Mouse (Mus musculus) intestine, postnatal 0 days (tissue): ENCODE measurements around the gene Xab2. TPM values are rescaled to one million over a fixed set of nuclear protein-coding genes. Genes with fewer than 3 reads are reported as not detected.

Source experiments
- ATAC-seq: fragments of 200-750 bp; cut with Nextera tagmentation; 2 replicates; pipeline ENCODE4 v1.8.0; 2017; ENCODE audit warnings: mild to moderate bottlenecking, moderate TSS enrichment, moderate library complexity
- H3K27ac ChIP-seq: fragments of 300-500 bp; sonication (generic); 2 replicates; pipeline ENCODE4 v1.5.1; 2014; ENCODE audit warnings: mild to moderate bottlenecking, low read depth, low read length, moderate library complexity
- H3K27me3 ChIP-seq: fragments of 300-500 bp; sonication (generic); replicated peaks from 2 replicates; pipeline ENCODE4 v1.6.1; 2014; ENCODE audit warnings: low read length, mixed read lengths; ENCODE audit not compliant: control insufficient read depth, insufficient read depth
- H3K36me3 ChIP-seq: fragments of 300-500 bp; sonication (generic); 2 replicates; pipeline ENCODE4 v1.6.1; 2014; ENCODE audit warnings: mild to moderate bottlenecking, moderate library complexity; ENCODE audit not compliant: control insufficient read depth, insufficient read depth
- H3K4me1 ChIP-seq: fragments of 300-500 bp; sonication (generic); replicated peaks from 2 replicates; pipeline ENCODE4 v1.6.1; 2014; ENCODE audit warnings: antibody characterized with exemption, low read length, mixed read lengths; ENCODE audit not compliant: control insufficient read depth, insufficient read depth
- H3K4me2 ChIP-seq: fragments of 300-500 bp; sonication (generic); replicated peaks from 2 replicates; pipeline ENCODE4 v1.6.1; 2014; ENCODE audit warnings: low read depth, mild to moderate bottlenecking, moderate library complexity
- H3K4me3 ChIP-seq: fragments of 300-500 bp; sonication (generic); 2 replicates; pipeline ENCODE4 v1.5.1; 2014; ENCODE audit warnings: low read depth, low read length
- H3K9ac ChIP-seq: fragments of 300-500 bp; sonication (generic); 2 replicates; pipeline ENCODE4 v1.6.1; 2014; ENCODE audit warnings: mild to moderate bottlenecking, low read depth, low read length
- H3K9me3 ChIP-seq: fragments of 300-500 bp; sonication (generic); 2 replicates; pipeline ENCODE4 v1.6.1; 2016; ENCODE audit warnings: mixed run types; ENCODE audit not compliant: control insufficient read depth
- CTCF ChIP-seq: sonication (generic); IDR thresholded peaks from 2 replicates; pipeline ENCODE4 v1.5.1; 2016; ENCODE audit warnings: low read depth, mild to moderate bottlenecking, control low read depth, antibody characterized with exemption, moderate library complexity
- WGBS: fragments of 180-500 bp; shearing (Covaris S2); extraction: QIAGEN DNeasy Blood & Tissue Kit; methylation state at CpG from one replicate; pipeline ENCODE4 v1.1.7; 2014; 5-methylcytosine and 5-hydroxymethylcytosine counted together
- polyA plus RNA-seq: library from polyadenylated mRNA; unstranded; fragments of >200 nt; fragmentation: Nextera tagmentation; extraction: Ambion mirVana; gene quantifications from 2 replicates; pipeline ENCODE4 v1.2.1, GENCODE M21; 2015

Xab2 gene
- polyA plus RNA-seq, 1 experiment from 2014 or later: 16.8 TPM

GRCm38 (mm10) chr8:3625445-3625844 lies 4.3 kb upstream of the Xab2 start, which contains the start of gene Pcp2:
Gene Pcp2, minus strand, starts transcription at chr8:3625545.
- 64% methylated on average over 1 of the region's 1 CpGs for WGBS
- peaks cover 3% of the 10 kb centered on the region for H3K4me1 ChIP-seq

GRCm38 (mm10) chr8:3622119-3622518 lies 1.0 kb upstream of the Xab2 start:
- H3K4me2 ChIP-seq: peak overlapping the region; percentile 89
- ATAC-seq: no peak
- H3K4me3 ChIP-seq: peak overlapping the region; percentile 92
- WGBS: 60% methylated on average over 8 of the region's 8 CpGs
- H3K27me3 ChIP-seq: no peaks in the 10 kb centered on the region
- H3K4me1 ChIP-seq: peaks cover 6% of the 10 kb centered on the region
- no peaks in the 10 kb centered on the region for H3K9me3 ChIP-seq
- H3K36me3 ChIP-seq: peaks cover 17% of the 10 kb centered on the region
- H3K27ac ChIP-seq: no peak overlapping the region
- 0 out of 2 replicates have a peak overlapping the region, but pooled peaks have one; percentile 68 for H3K9ac ChIP-seq
- no peak for TF ChIP-seq CTCF

More at GRCm38 (mm10) chr8:3625445-3625844, 4.3 kb upstream of the Xab2 start, which contains the start of gene Pcp2:
- Histone ChIP-seq H3K9ac (no peak within 1 kb of the TSS), H3K27me3 (no peaks in the 10 kb centered on the region), H3K4me2 (no peak within 1 kb of the TSS), H3K27ac (no peak within 1 kb of the TSS), H3K4me3 (no peak within 1 kb of the TSS), H3K36me3 (no peaks in the 10 kb centered on the region; the same call in 1 of the 2 replicates), H3K9me3 (no peaks in the 10 kb centered on the region)
- ATAC-seq: no peak
- no peak for TF ChIP-seq CTCF

- no peak for ATAC-seq
- no peak for TF ChIP-seq CTCF
- Histone ChIP-seq H3K36me3 (peaks cover 82% of the 10 kb centered on the region), H3K27ac (no peak overlapping the region), H3K4me1 (no peaks in the 10 kb centered on the region), H3K4me2 (no peak overlapping the region), H3K4me3 (no peak overlapping the region), H3K27me3 (no peaks in the 10 kb centered on the region), H3K9ac (no peak overlapping the region), H3K9me3 (no peaks in the 10 kb centered on the region)
- WGBS: 57% methylated on average over 6 of the region's 6 CpGs
Measured at GRCm38 (mm10) chr8:3609816-3610150, 11.3 kb downstream of the Xab2 start.

- 77% methylated on average over 12 of the region's 12 CpGs for WGBS
- Histone ChIP-seq H3K9ac (no peak overlapping the region), H3K27me3 (no peaks in the 10 kb centered on the region), H3K4me2 (no peak overlapping the region), H3K4me3 (no peak overlapping the region), H3K36me3 (peaks cover 82% of the 10 kb centered on the region), H3K4me1 (no peaks in the 10 kb centered on the region), H3K27ac (no peak overlapping the region), H3K9me3 (no peaks in the 10 kb centered on the region)
- no peak for TF ChIP-seq CTCF
- no peak for ATAC-seq
Measured at GRCm38 (mm10) chr8:3609046-3609815, 11.9 kb downstream of the Xab2 start.

- H3K27ac ChIP-seq: no peak overlapping the region
- no peak for ATAC-seq
Measured at GRCm38 (mm10) chr8:3607822-3608221, 13.3 kb downstream of the Xab2 start.

GRCm38 (mm10) chr8:3606593-3606992 lies 14.5 kb downstream of the Xab2 start:
- H3K4me2 ChIP-seq: no peak overlapping the region

More at GRCm38 (mm10) chr8:3607822-3608221, 13.3 kb downstream of the Xab2 start:
- no peaks in the 10 kb centered on the region for H3K4me1 ChIP-seq
- WGBS: 77% methylated on average over 7 of the region's 7 CpGs
- no peak for TF ChIP-seq CTCF
- no peak overlapping the region for H3K4me3 ChIP-seq
- peaks cover 81% of the 10 kb centered on the region for H3K36me3 ChIP-seq
- H3K9ac ChIP-seq: no peak overlapping the region
- H3K4me2 ChIP-seq: no peak overlapping the region
- no peaks in the 10 kb centered on the region for H3K9me3 ChIP-seq
- H3K27me3 ChIP-seq: no peaks in the 10 kb centered on the region

More at GRCm38 (mm10) chr8:3606593-3606992, 14.5 kb downstream of the Xab2 start:
- TF ChIP-seq CTCF: no peak
- Histone ChIP-seq H3K27ac (no peak overlapping the region), H3K9ac (no peak overlapping the region), H3K9me3 (no peaks in the 10 kb centered on the region), H3K36me3 (peaks cover 79% of the 10 kb centered on the region), H3K4me1 (no peaks in the 10 kb centered on the region), H3K27me3 (no peaks in the 10 kb centered on the region), H3K4me3 (no peak overlapping the region)
- ATAC-seq: no peak
- WGBS: 44% methylated on average over 16 of the region's 16 CpGs
